Mouse (Mus musculus) heart, postnatal 0 days (tissue): ENCODE data around the gene Rsph6a.

Experiments
- CTCF ChIP-seq: IDR thresholded peaks from 2 replicates; pipeline ENCODE4 v1.5.1; 2016; ENCODE audit warnings: antibody characterized with exemption, control low read depth, low read depth
- EP300 ChIP-seq: IDR thresholded peaks from 2 replicates; pipeline ENCODE4 v1.6.1; 2016; ENCODE audit warnings: antibody characterized with exemption, low read depth

DNA sequence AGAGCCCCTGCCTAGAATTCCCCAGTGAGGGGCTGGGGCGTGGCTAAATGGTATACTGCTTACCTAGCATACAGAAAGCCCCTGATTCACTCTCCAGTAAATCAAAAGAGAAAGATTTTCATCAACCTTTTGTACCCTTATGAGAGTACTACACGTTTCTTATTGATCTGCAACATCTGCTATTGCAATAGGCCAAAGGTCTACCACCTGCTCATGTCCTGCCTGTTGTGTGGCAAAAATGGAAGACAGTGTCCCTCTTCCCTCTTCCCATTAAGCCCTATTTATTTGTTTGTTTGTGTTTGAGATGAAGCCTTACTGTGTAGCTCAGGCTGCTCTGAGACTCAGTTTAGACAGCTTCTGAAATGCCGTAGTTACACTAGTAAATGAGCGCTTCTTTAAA is 38.4 kb upstream of the Rsph6a start:
- TF ChIP-seq EP300 = no peak
- TF ChIP-seq CTCF = no peak
